Mouse (Mus musculus) heart, embryonic 16.5 days (tissue): ENCODE measurements around the gene Zfp697. TPM values are rescaled to one million over a fixed set of nuclear protein-coding genes. Genes with fewer than 3 reads are reported as not detected.

Experiments used
- ATAC-seq: fragments of 200-750 bp; cut with Nextera tagmentation; replicated peaks from 2 replicates; pipeline ENCODE4 v1.8.0; 2017; ENCODE audit warnings: moderate number of reproducible peaks; ENCODE audit not compliant: insufficient read depth, low FRiP score; ENCODE audit errors: extremely low read depth
- H3K27ac ChIP-seq: fragments of 300-500 bp; sonication (generic); 2 replicates; pipeline ENCODE4 v1.5.1; 2014; ENCODE audit warnings: mild to moderate bottlenecking, low read length, control low read depth, moderate library complexity
- H3K27me3 ChIP-seq: fragments of 300-500 bp; sonication (generic); 2 replicates; pipeline ENCODE4 v1.6.1; 2014; ENCODE audit warnings: low read length, mixed read lengths; ENCODE audit not compliant: control insufficient read depth, insufficient read depth
- H3K36me3 ChIP-seq: fragments of 300-500 bp; sonication (generic); 2 replicates; pipeline ENCODE4 v1.6.1; 2014; ENCODE audit not compliant: control insufficient read depth, insufficient read depth
- H3K4me1 ChIP-seq: fragments of 300-500 bp; sonication (generic); 2 replicates; pipeline ENCODE4 v1.6.1; 2014; ENCODE audit warnings: low read length, mixed read lengths; ENCODE audit not compliant: control insufficient read depth, insufficient read depth
- H3K4me2 ChIP-seq: fragments of 300-500 bp; sonication (generic); 2 replicates; pipeline ENCODE4 v1.6.1; 2014; ENCODE audit warnings: low read depth, mild to moderate bottlenecking, control low read depth, low read length
- H3K4me3 ChIP-seq: fragments of 300-500 bp; sonication (generic); 2 replicates; pipeline ENCODE4 v1.5.1; 2014; ENCODE audit warnings: mild to moderate bottlenecking, control low read depth, low read length
- H3K9ac ChIP-seq: fragments of 300-500 bp; sonication (generic); 2 replicates; pipeline ENCODE4 v1.6.1; 2014; ENCODE audit warnings: low read length, control low read depth
- H3K9me3 ChIP-seq: fragments of 300-500 bp; sonication (generic); replicated peaks from 2 replicates; pipeline ENCODE4 v1.6.1; 2016; ENCODE audit warnings: low read length; ENCODE audit not compliant: control insufficient read depth
- WGBS: fragments of 180-500 bp; shearing (Covaris S2); extraction: QIAGEN DNeasy Blood & Tissue Kit; methylation state at CpG from one replicate; pipeline ENCODE4 v1.1.7; 2014; 5-methylcytosine and 5-hydroxymethylcytosine counted together
- polyA plus RNA-seq: library from polyadenylated mRNA; unstranded; fragments of >200 nt; fragmentation: Nextera tagmentation; extraction: Ambion mirVana; gene quantifications from 2 replicates; pipeline ENCODE4 v1.2.1, GENCODE M21; 2015

Zfp697 gene
- polyA plus RNA-seq, 1 experiment from 2014 or later, result 9.8 TPM

- H3K9me3 ChIP-seq, result 0 out of 2 replicates have a peak, but pooled peaks cover 2% of the 10 kb centered on the region
- H3K4me3 ChIP-seq, result no peak overlapping the region
- H3K4me2 ChIP-seq, result no peak overlapping the region
- peaks cover 5% of the 10 kb centered on the region for H3K4me1 ChIP-seq
- no peak for ATAC-seq
- H3K27me3 ChIP-seq, result no peaks in the 10 kb centered on the region
- H3K9ac ChIP-seq, result no peak overlapping the region
- 77% methylated on average over 17 of the region's 17 CpGs for WGBS
- H3K36me3 ChIP-seq, result no peaks in the 10 kb centered on the region
- H3K27ac ChIP-seq, result no peak overlapping the region
These were observed 41.3 kb upstream of the Zfp697 start for GRCm38 (mm10) chr3:98340818-98341594.

- Histone ChIP-seq H3K9me3 (0 out of 2 replicates have a peak, but pooled peaks cover 2% of the 10 kb centered on the region), H3K4me3 (no peak overlapping the region), H3K4me1 (peaks cover 4% of the 10 kb centered on the region; the same call in 1 of the 2 replicates), H3K27ac (no peak overlapping the region), H3K27me3 (no peaks in the 10 kb centered on the region), H3K4me2 (no peak overlapping the region), H3K36me3 (no peaks in the 10 kb centered on the region), H3K9ac (no peak overlapping the region)
- no peak for ATAC-seq
- 83% methylated on average over 3 of the region's 3 CpGs for WGBS
These were observed 39.0 kb upstream of the Zfp697 start for GRCm38 (mm10) chr3:98343235-98343634.

GRCm38 (mm10) chr3:98348106-98348505 lies 34.2 kb upstream of the Zfp697 start:
- WGBS, result 65% methylated on average over 6 of the region's 6 CpGs
- no peak overlapping the region for H3K9ac ChIP-seq
- 0 out of 2 replicates have a peak, but pooled peaks cover 2% of the 10 kb centered on the region for H3K9me3 ChIP-seq
- H3K27ac ChIP-seq, result no peak overlapping the region
- H3K4me2 ChIP-seq, result no peak overlapping the region
- H3K27me3 ChIP-seq, result no peaks in the 10 kb centered on the region
- no peaks in the 10 kb centered on the region for H3K4me1 ChIP-seq
- H3K4me3 ChIP-seq, result no peak overlapping the region
- ATAC-seq, result no peak
- no peaks in the 10 kb centered on the region for H3K36me3 ChIP-seq

GRCm38 (mm10) chr3:98348705-98349104 lies 33.6 kb upstream of the Zfp697 start:
- Histone ChIP-seq H3K27ac (no peak overlapping the region), H3K4me2 (no peak overlapping the region), H3K4me1 (peaks cover 4% of the 10 kb centered on the region), H3K9me3 (0 out of 2 replicates have a peak, but pooled peaks cover 2% of the 10 kb centered on the region), H3K9ac (no peak overlapping the region), H3K4me3 (no peak overlapping the region), H3K36me3 (no peaks in the 10 kb centered on the region), H3K27me3 (no peaks in the 10 kb centered on the region)
- no peak for ATAC-seq
- 20% methylated on average over 6 of the region's 8 CpGs for WGBS

- H3K4me1 ChIP-seq, result peaks cover 4% of the 10 kb centered on the region
- no peak overlapping the region for H3K27ac ChIP-seq
- no peak overlapping the region for H3K4me3 ChIP-seq
- no peaks in the 10 kb centered on the region for H3K27me3 ChIP-seq
- no peak for ATAC-seq
- no peak overlapping the region for H3K4me2 ChIP-seq
- H3K9ac ChIP-seq, result no peak overlapping the region
- H3K9me3 ChIP-seq, result no peaks in the 10 kb centered on the region
- 29% methylated on average over 7 of the region's 7 CpGs for WGBS
- H3K36me3 ChIP-seq, result no peaks in the 10 kb centered on the region
These were observed 28.4 kb upstream of the Zfp697 start for GRCm38 (mm10) chr3:98353892-98354291.

GRCm38 (mm10) chr3:98355344-98356025 lies 26.8 kb upstream of the Zfp697 start:
- H3K9ac ChIP-seq, result no peak overlapping the region
- no peak overlapping the region for H3K27ac ChIP-seq
- H3K9me3 ChIP-seq, result no peaks in the 10 kb centered on the region
- H3K4me1 ChIP-seq, result peaks cover 4% of the 10 kb centered on the region
- no peaks in the 10 kb centered on the region for H3K27me3 ChIP-seq
- H3K4me2 ChIP-seq, result no peak overlapping the region
- ATAC-seq, result no peak
- H3K4me3 ChIP-seq, result no peak overlapping the region
- H3K36me3 ChIP-seq, result no peaks in the 10 kb centered on the region
- 63% methylated on average over 10 of the region's 10 CpGs for WGBS

GRCm38 (mm10) chr3:98356026-98356365 lies 26.3 kb upstream of the Zfp697 start:
- no peak overlapping the region for H3K4me2 ChIP-seq
- H3K27ac ChIP-seq, result no peak overlapping the region
- ATAC-seq, result no peak
- 77% methylated on average over 6 of the region's 6 CpGs for WGBS
- H3K9me3 ChIP-seq, result no peaks in the 10 kb centered on the region
- H3K27me3 ChIP-seq, result no peaks in the 10 kb centered on the region
- H3K4me1 ChIP-seq, result peaks cover 4% of the 10 kb centered on the region
- no peak overlapping the region for H3K9ac ChIP-seq
- H3K4me3 ChIP-seq, result no peak overlapping the region
- no peaks in the 10 kb centered on the region for H3K36me3 ChIP-seq

- Histone ChIP-seq H3K27me3 (no peaks in the 10 kb centered on the region), H3K36me3 (no peaks in the 10 kb centered on the region), H3K9me3 (no peaks in the 10 kb centered on the region), H3K4me2 (no peak overlapping the region), H3K27ac (no peak overlapping the region), H3K4me3 (no peak overlapping the region), H3K9ac (no peak overlapping the region), H3K4me1 (peaks cover 4% of the 10 kb centered on the region)
- no peak for ATAC-seq
- WGBS, result 59% methylated on average over 3 of the region's 3 CpGs
These were observed 25.5 kb upstream of the Zfp697 start for GRCm38 (mm10) chr3:98356632-98357370.

- no peaks in the 10 kb centered on the region for H3K9me3 ChIP-seq
These were observed 19.5 kb upstream of the Zfp697 start for GRCm38 (mm10) chr3:98362753-98363152.

More at GRCm38 (mm10) chr3:98362753-98363152, 19.5 kb upstream of the Zfp697 start:
- 27% methylated on average over 2 of the region's 2 CpGs for WGBS
- no peak overlapping the region for H3K9ac ChIP-seq
- H3K27ac ChIP-seq, result no peak overlapping the region
- H3K4me2 ChIP-seq, result no peak overlapping the region
- H3K36me3 ChIP-seq, result no peaks in the 10 kb centered on the region
- H3K4me3 ChIP-seq, result no peak overlapping the region
- no peaks in the 10 kb centered on the region for H3K4me1 ChIP-seq
- no peaks in the 10 kb centered on the region for H3K27me3 ChIP-seq
- ATAC-seq, result no peak
